Mouse (Mus musculus): ENCODE results near the gene Trmt61a. TPM values are rescaled to one million over a fixed set of nuclear protein-coding genes. Genes with fewer than 3 reads are reported as not detected.
"Not testable (repeated sequence)": the region's sequence is repeated elsewhere in the genome, so short reads cannot be mapped to it uniquely, and the experiment has no call there.

The Trmt61a gene
- 20.5 and 26.7 TPM in 2 replicates for total RNA-seq (2014; fragmentation: Nextera tagmentation)
- 11.1 and 15.4 TPM in 2 replicates for total RNA-seq (2017)

DNA sequence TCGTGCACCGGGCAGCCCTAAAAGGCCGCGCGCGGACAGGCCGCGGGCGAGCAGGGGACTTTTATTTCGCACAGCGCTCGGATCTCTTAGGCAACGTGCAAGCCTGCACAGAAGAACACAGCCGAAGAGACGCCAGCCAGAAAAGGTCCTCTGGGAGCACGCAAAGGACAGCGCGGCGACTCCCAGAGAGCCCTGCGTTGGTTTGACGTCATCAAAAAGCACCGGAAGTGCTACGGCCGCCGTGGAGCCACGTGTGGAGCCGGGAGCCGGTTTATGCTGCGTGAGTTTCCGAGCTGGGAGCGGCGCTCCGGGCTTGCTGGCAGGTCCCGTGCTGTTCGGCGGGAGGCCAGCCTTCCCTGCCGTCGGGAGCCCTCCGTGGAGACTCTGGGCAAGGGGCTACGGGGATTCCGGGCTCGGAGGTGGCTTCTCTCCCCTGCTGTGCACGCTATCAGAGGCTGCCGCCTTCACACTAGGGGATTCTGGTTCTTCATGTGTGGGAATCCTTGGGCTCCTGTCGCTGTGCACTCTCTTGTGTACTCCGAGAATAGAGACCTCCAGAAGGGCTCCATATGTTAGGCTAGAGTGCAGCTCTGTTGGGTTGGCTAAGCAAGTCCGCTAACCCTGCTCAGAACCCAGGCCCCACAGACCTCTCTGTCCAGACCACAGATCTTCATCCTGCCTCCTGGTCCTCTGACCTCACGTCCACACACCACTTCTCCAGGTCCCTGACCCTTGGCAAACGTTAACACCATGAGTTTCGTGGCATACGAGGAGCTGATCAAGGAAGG lies at the start of gene Trmt61a:
Gene Trmt61a, plus strand, starts transcription at position 224 of the 788 bp plus-strand sequence.
- peak; percentile 83 for ATAC-seq (replicated peaks; ENCODE audit: low FRiP score, low TSS enrichment, poor library complexity, severe bottlenecking)

DNA sequence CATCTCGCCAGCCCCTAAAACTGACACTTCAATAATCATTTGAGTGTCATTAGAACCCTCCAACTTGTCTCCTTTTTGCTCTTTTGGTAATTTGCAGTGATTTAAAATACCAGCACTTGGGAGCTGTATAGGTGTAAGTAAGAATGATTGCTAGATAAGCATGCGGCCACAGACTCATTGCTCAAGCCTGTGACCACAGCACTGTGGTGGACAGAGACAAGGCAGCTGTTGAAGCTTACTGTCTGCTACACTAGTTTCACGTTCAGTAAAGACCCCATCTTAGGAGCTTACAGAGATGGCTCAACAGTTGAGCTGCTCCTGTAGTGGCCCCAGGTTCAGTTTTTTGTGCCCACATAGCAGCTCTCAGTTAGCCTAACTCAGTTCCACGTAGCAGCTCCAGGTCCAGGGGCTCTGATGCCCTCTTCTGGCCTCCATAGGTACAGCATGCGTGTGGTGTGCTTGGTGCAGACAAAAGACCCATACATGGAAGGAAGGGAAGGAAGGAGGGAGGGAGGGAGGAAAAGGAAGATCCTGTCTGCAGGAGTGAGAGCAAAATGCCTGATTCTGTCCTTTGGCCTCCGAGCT lies 29.8 kb upstream of the Trmt61a start:
- peak; percentile 93 for ATAC-seq (replicated peaks; ENCODE audit: low FRiP score, low TSS enrichment, poor library complexity, severe bottlenecking)

- no peak for ATAC-seq (replicated peaks; ENCODE audit: low FRiP score, low TSS enrichment, poor library complexity, severe bottlenecking)
Measured at GRCm38 (mm10) chr12:111652953-111653352, 25.0 kb upstream of the Trmt61a start.

- ATAC-seq (replicated peaks; ENCODE audit: low FRiP score, low TSS enrichment, poor library complexity, severe bottlenecking) = peak; percentile 76
Measured at GRCm38 (mm10) chr12:111653434-111653833, 24.5 kb upstream of the Trmt61a start.

- ATAC-seq (replicated peaks; ENCODE audit: low FRiP score, low TSS enrichment, poor library complexity, severe bottlenecking) = no peak
Measured at GRCm38 (mm10) chr12:111655695-111656094, 22.2 kb upstream of the Trmt61a start.

DNA sequence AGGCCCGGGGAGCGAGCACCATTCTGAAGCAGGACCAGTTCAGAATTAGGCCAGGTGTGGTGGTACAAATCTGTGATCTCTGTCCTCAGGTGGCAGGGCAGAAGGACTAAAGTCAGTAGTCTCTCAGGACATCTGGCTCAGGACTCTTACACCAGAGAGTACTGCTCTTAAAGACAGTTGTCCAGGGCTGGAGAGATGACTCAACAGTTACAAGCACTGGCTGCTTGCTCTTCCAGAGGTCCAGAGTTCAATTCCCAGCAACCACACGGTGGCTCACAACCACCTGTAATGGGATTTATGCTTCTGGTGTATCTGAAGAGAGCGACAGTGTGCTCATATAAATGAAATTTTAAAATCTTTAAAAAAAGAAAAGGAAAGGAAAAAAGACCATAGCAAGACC lies 18.6 kb upstream of the Trmt61a start:
- no peak for ATAC-seq (replicated peaks; ENCODE audit: low FRiP score, low TSS enrichment, poor library complexity, severe bottlenecking)

DNA sequence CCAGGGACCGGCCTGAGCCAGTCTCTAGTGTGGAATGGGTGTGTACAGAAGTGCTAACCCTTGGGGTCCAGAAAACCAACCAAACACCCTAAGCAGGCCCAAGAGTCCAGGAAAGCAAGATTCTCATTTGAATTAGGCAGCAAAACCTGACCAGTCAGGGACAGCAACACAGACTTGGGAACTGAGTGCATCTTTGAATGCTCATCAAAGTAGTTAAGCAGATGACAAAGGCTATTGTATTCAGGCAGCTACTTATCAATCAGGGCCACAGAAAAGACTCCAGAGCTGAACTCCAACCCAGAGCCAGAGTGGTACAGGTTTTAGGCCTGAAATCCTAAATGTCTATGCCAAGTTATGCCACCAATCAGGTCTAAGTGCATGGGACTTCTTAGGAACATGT lies 17.3 kb upstream of the Trmt61a start:
- ATAC-seq (replicated peaks; ENCODE audit: low FRiP score, low TSS enrichment, poor library complexity, severe bottlenecking) = no peak

DNA sequence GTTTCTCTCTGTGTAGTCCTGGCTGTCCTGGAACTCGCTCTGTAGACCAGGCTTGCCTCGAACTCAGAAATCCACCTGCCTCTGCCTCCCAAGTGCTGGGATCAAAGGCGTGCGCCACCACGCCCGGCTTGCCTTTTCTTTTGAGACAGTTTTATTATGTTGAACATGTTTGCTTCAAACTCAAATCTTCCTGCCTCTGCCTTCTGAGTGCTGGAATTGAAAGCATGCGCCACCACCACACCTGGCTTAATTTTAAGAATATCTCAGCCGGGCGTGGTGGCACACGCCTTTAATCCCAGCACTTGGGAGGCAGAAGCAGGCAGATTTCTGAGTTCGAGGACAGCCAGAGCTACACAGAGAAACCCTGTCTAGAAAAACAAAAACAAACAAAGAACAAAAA lies 16.4 kb upstream of the Trmt61a start:
- ATAC-seq (replicated peaks; ENCODE audit: low FRiP score, low TSS enrichment, poor library complexity, severe bottlenecking) = not testable (repeated sequence)

- ATAC-seq (replicated peaks; ENCODE audit: low FRiP score, low TSS enrichment, poor library complexity, severe bottlenecking) = no peak
Measured at GRCm38 (mm10) chr12:111663228-111664143, 14.4 kb upstream of the Trmt61a start.

- no peak for ATAC-seq (replicated peaks; ENCODE audit: low FRiP score, low TSS enrichment, poor library complexity, severe bottlenecking)
Measured at GRCm38 (mm10) chr12:111664144-111664634, 13.7 kb upstream of the Trmt61a start.

DNA sequence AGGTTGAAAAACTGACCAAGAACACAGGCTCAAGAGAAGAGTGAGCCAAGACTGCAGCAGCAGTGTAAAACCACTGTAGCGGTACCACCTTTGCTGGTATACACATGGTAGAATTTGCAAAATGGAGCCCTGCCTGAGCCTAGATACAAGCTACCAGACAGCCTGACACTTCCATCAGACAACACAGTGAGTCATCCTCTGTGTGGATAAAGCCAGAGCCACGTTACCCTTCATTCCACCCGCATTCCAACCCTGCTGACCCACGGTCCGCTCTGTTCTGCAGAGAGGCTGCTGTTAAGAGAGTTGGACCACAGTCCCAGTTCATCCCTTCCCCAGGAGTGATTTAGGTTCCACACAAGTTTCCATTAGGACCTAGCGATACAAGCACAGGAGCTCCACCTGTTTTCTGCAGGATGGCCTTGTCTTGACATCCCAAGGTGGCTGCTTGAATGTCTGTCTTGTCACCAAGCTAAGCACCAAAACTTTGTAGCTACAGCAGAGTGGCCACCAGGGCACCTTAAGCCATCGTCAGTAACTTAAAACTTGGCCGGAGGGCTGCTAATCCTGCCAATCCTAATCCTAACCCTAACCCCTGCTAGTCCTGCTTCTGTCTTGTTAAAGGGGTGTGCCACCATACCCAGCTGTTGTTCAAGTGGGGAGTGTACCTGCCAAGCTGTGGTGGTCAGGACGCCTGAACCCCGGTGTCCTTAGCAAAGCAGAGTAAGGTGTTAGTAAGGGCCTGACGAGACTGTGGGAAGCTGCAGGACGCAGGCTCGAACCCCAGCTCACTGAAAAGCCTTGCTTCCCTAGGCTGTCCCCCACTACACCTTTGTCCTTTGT lies 12.6 kb upstream of the Trmt61a start:
- ATAC-seq (replicated peaks; ENCODE audit: low FRiP score, low TSS enrichment, poor library complexity, severe bottlenecking) = no peak

DNA sequence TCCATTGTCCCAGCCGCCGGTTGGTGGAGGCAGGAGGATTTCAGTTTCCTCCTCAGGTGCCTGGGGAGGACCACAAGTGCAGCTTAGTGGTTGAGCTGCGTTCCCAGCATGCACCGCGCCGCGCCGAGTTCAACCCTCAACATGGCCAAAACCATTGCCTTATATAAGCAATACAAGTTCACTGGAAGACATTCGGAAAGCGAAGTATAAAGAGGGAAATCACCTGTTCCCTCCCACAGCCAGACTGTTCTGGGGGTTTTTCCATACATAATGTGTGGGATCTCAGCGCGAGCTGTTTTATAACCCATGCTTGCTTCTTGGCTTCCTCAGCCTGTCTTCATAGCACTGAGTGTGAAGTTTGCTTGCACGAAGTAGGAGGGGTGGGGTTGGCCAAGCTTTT lies 11.5 kb upstream of the Trmt61a start:
- no peak for ATAC-seq (replicated peaks; ENCODE audit: low FRiP score, low TSS enrichment, poor library complexity, severe bottlenecking)

- ATAC-seq (replicated peaks; ENCODE audit: low FRiP score, low TSS enrichment, poor library complexity, severe bottlenecking) = no peak
Measured at GRCm38 (mm10) chr12:111667421-111667820, 10.5 kb upstream of the Trmt61a start.

- peak; percentile 77 for ATAC-seq (replicated peaks; ENCODE audit: low FRiP score, low TSS enrichment, poor library complexity, severe bottlenecking)
Measured at GRCm38 (mm10) chr12:111668457-111668912, 9.4 kb upstream of the Trmt61a start.

DNA sequence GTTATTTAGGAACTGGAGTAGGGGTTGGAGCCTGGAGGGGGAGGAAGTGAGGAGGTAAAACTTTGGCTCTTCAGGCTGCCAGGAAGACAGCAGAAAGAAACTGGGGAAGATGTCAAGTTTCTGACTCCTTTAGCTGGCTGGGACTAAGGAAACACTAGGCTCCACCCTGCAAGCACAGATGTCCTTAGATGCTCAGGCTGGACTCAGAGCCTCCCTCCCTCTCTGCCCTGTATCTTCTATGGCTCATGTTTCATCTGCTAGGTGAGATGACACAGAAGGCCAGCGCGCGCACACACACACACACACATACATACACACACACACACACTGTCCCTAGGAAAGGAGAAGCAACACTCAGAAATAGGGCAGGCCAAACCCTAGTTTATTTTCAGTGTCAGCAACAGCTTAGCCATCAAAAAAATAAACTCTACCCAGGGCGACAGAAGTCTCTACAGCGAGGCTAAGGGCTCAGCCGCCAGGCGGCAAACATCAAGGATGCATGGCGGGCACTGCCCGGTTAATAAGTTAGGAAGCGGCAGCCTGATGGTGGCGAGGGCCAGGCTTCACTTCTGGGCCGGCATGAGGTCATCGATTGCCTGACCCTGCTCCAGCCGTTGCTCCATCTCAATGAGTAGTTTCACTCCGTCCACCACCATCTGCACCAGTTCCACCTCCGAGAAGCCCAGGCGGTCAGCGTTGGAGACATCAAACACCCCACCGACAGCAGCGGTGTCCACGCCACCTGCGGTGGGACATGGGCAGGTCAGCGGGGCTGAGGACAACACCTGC lies 8.7 kb upstream of the Trmt61a start:
- ATAC-seq (replicated peaks; ENCODE audit: low FRiP score, low TSS enrichment, poor library complexity, severe bottlenecking) = no peak

- ATAC-seq (replicated peaks; ENCODE audit: low FRiP score, low TSS enrichment, poor library complexity, severe bottlenecking) = no peak
Measured at GRCm38 (mm10) chr12:111669961-111670360, 7.9 kb upstream of the Trmt61a start.

DNA sequence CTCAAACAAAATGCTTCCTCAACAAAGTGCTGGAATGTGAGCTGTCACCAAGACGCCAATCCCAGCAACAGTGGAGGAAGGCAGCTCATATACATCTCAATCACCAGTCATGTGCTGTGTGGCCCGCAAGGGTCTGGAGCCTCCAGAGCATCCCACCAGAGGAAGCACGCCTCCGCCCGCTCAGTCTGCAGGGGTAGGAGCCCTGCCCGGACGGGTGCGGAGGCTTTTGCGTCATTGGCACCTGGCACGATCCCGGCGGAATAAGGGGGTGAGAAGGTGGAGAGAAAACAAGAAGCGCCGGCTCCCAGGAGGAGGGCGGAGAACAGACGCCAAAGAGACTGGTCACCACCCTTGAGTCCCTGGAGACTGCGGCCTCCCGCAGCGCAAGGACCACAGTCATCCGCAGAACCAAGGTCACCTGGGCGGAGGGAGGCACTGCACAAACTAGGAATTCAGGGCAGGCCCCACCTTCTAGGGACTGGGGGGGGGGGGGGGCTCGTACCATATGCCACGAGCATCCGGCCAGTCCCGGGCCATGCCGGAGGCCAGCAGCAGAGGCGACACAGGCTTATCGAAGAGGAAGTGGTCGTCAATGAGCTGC lies 7.4 kb upstream of the Trmt61a start:
- ATAC-seq (replicated peaks; ENCODE audit: low FRiP score, low TSS enrichment, poor library complexity, severe bottlenecking) = no peak

- no peak for ATAC-seq (replicated peaks; ENCODE audit: low FRiP score, low TSS enrichment, poor library complexity, severe bottlenecking)
Measured at GRCm38 (mm10) chr12:111670976-111671375, 6.9 kb upstream of the Trmt61a start.

Measured in megakaryocyte-erythroid progenitor cell, adult 5-6 weeks (primary cell).